Mouse (Mus musculus): ENCODE measurements at regions not wholly inside any gene's neighbourhood (a gene's known extent, or its start where the extent isn't known, plus 50 kb on each side); places are given as distances from the start of the nearest gene placed in this dataset.

- Histone ChIP-seq H3K4me3 (no peak overlapping the region), H3K9me3 (no peaks in the 10 kb centered on the region), H3K9ac (no peak overlapping the region), H3K27ac (replicated peaks) (no peak overlapping the region), H3K36me3 (no peaks in the 10 kb centered on the region), H3K4me1 (peaks cover 20% of the 10 kb centered on the region), H3K4me2 (no peak overlapping the region), H3K27me3 (replicated peaks) (no peaks in the 10 kb centered on the region)
- ATAC-seq (ENCODE audit: extremely low read depth, insufficient number of reproducible peaks, low FRiP score, low TSS enrichment), result no peak
- WGBS, result 93% methylated on average over 4 of the region's 4 CpGs
Measured at GRCm38 (mm10) chr10:17529851-17530509, 193.0 kb upstream of the Cited2 start.

- H3K4me2 ChIP-seq, result no peak overlapping the region
- no peak overlapping the region for H3K9ac ChIP-seq
- ATAC-seq (ENCODE audit: extremely low read depth, insufficient number of reproducible peaks, low FRiP score, low TSS enrichment), result no peak
- H3K9me3 ChIP-seq, result no peaks in the 10 kb centered on the region
- no peak overlapping the region for H3K4me3 ChIP-seq
- peaks cover 20% of the 10 kb centered on the region for H3K4me1 ChIP-seq
- no peaks in the 10 kb centered on the region for H3K36me3 ChIP-seq
- no peak overlapping the region for H3K27ac ChIP-seq (replicated peaks)
- H3K27me3 ChIP-seq (replicated peaks), result no peaks in the 10 kb centered on the region
- whole genome bisulfite sequencing, result 40% methylated on average over 3 of the region's 3 CpGs
Measured at GRCm38 (mm10) chr10:17531021-17531420, 192.0 kb upstream of the Cited2 start.

- Histone ChIP-seq H3K4me2 (no peak overlapping the region), H3K4me1 (peaks cover 24% of the 10 kb centered on the region), H3K27me3 (replicated peaks) (no peaks in the 10 kb centered on the region), H3K4me3 (no peak overlapping the region), H3K9me3 (no peaks in the 10 kb centered on the region), H3K27ac (replicated peaks) (no peak overlapping the region), H3K9ac (no peak overlapping the region), H3K36me3 (no peaks in the 10 kb centered on the region)
- 81% methylated on average over 6 of the region's 6 CpGs for WGBS
- ATAC-seq (ENCODE audit: extremely low read depth, insufficient number of reproducible peaks, low FRiP score, low TSS enrichment), result no peak
Measured at GRCm38 (mm10) chr10:17538944-17539533, 184.0 kb upstream of the Cited2 start.

DNA sequence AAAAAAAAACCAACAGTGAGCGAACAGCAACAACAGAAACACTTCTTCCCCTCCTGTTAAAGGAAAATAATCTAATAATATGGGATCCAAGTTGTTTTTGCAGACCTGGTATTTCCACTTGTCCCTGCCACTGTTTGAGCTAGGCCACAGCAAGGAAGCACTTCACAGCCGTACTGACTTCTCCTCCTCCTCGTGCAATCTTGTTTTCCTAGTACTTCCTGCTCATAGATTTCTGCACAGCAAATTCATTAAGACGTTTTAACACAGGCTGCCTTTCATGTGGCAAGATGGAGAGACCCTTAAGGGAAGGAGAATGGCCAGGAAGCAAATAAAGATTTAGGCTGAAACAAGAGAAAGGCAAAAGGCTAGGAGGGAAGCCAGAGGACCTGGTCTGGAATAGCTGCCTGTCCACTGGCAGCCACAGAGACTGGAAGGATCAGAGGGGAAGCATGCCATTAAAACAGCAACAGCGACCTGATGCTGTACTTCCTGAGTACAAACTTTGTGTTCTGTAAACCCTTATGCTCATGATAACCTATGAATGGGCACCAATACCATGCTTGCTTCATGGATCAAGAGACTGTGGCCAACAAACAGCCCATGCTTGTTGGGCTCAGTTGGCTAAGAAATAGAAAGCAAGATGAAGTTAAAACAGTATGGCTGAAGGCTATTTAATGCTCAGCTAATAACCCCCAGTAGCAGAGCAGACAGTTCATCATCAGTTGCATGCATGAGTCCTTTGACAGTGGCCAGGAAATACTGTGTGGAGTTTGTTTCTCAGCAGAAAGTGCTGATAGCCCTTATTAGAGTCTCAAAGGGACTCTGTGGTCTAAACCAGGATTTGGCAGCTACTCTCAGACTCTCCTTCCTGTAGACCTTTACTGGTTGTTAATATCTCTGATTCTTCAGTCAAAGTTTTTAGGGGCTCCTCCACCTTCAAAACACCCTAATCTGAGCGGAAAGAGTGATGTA lies 182.3 kb upstream of the Cited2 start:
- no peaks in the 10 kb centered on the region for H3K36me3 ChIP-seq
- no peak overlapping the region for H3K9ac ChIP-seq
- 60% methylated on average over 6 of the region's 6 CpGs for WGBS
- peak overlapping the region; percentile 63 for H3K27ac ChIP-seq (replicated peaks)
- H3K4me2 ChIP-seq, result no peak overlapping the region
- no peak for ATAC-seq (ENCODE audit: extremely low read depth, insufficient number of reproducible peaks, low FRiP score, low TSS enrichment)
- H3K4me1 ChIP-seq, result peaks cover 24% of the 10 kb centered on the region
- no peaks in the 10 kb centered on the region for H3K27me3 ChIP-seq (replicated peaks)
- H3K4me3 ChIP-seq, result no peak overlapping the region
- no peaks in the 10 kb centered on the region for H3K9me3 ChIP-seq

- H3K9ac ChIP-seq, result no peak overlapping the region
- 62% methylated on average over 8 of the region's 8 CpGs for WGBS
- no peak overlapping the region for H3K4me3 ChIP-seq
- no peaks in the 10 kb centered on the region for H3K9me3 ChIP-seq
- no peak for ATAC-seq (ENCODE audit: extremely low read depth, insufficient number of reproducible peaks, low FRiP score, low TSS enrichment)
- peak overlapping the region; percentile 50; the same call in 1 of the 2 replicates for H3K27ac ChIP-seq (replicated peaks)
- H3K4me1 ChIP-seq, result peaks cover 24% of the 10 kb centered on the region
- no peaks in the 10 kb centered on the region for H3K36me3 ChIP-seq
- no peaks in the 10 kb centered on the region for H3K27me3 ChIP-seq (replicated peaks)
- no peak overlapping the region for H3K4me2 ChIP-seq
Measured at GRCm38 (mm10) chr10:17542104-17542846, 180.7 kb upstream of the Cited2 start.

DNA sequence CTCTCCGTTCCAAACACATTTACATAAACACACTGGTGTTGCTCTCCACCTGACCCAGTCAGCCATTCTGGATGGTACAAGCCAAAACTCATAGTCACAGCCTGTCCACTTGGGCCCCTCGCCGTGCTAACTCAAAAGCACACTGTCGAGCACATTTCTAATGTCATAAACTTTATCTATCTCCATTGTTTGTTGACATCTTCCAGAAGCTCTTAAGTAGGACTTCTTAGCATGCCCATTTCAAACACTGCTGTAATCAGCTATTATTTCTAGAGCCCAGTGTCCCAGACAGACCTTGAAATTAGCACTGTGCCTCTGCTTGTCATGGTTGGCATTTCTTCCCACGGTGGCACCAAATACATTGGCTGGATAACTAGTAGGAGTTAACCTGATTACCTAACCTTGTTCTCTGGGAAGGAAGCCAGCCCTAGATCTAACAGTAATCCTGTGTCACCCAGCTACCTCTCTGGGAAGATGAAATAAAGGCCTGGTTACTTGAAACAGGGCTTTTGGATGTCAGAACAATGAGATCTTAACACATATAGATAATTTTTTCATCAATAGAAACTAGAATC lies 180.1 kb upstream of the Cited2 start:
- Histone ChIP-seq H3K4me3 (no peak overlapping the region), H3K9ac (no peak overlapping the region), H3K36me3 (no peaks in the 10 kb centered on the region), H3K4me2 (no peak overlapping the region), H3K4me1 (peaks cover 24% of the 10 kb centered on the region), H3K27ac (replicated peaks) (peak overlapping the region; percentile 50), H3K27me3 (replicated peaks) (no peaks in the 10 kb centered on the region), H3K9me3 (no peaks in the 10 kb centered on the region)
- 37% methylated on average over 5 of the region's 5 CpGs for WGBS
- ATAC-seq (ENCODE audit: extremely low read depth, insufficient number of reproducible peaks, low FRiP score, low TSS enrichment), result no peak

DNA sequence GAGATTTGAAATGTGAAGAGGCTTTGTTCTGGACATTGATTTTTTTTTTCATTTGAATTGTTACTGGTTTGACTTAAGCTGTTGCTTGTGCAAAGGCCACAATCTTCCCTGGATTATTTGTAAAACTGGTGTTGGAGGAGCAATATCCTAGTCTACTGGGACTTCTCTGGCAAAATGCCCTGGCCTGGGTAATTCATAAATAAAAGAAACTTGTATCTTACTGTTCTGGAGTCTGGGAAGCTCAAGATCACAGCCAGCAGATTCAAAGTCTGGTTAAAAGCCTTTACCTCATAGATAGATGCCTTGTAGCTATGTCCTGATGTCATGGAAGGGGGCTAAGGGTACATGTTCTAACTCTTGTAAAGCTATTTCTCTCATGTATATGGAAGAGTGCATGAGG lies 177.7 kb upstream of the Cited2 start:
- H3K4me2 ChIP-seq, result no peak overlapping the region
- peaks cover 37% of the 10 kb centered on the region for H3K4me1 ChIP-seq
- no peak overlapping the region for H3K4me3 ChIP-seq
- ATAC-seq (ENCODE audit: extremely low read depth, insufficient number of reproducible peaks, low FRiP score, low TSS enrichment), result no peak
- no peaks in the 10 kb centered on the region for H3K9me3 ChIP-seq
- no peak overlapping the region for H3K9ac ChIP-seq
- H3K27ac ChIP-seq (replicated peaks), result no peak overlapping the region
- no peaks in the 10 kb centered on the region for H3K27me3 ChIP-seq (replicated peaks)
- no peaks in the 10 kb centered on the region for H3K36me3 ChIP-seq

GRCm38 (mm10) chr10:17547986-17548385 lies 175.0 kb upstream of the Cited2 start:
- H3K27me3 ChIP-seq (replicated peaks), result no peaks in the 10 kb centered on the region
- no peaks in the 10 kb centered on the region for H3K36me3 ChIP-seq
- no peak overlapping the region for H3K9ac ChIP-seq
- no peak overlapping the region for H3K4me2 ChIP-seq
- no peaks in the 10 kb centered on the region for H3K9me3 ChIP-seq
- peaks cover 17% of the 10 kb centered on the region for H3K4me1 ChIP-seq
- H3K4me3 ChIP-seq, result no peak overlapping the region
- no peak for ATAC-seq (ENCODE audit: extremely low read depth, insufficient number of reproducible peaks, low FRiP score, low TSS enrichment)
- no peak overlapping the region for H3K27ac ChIP-seq (replicated peaks)
- WGBS, result 89% methylated on average over 3 of the region's 3 CpGs

DNA sequence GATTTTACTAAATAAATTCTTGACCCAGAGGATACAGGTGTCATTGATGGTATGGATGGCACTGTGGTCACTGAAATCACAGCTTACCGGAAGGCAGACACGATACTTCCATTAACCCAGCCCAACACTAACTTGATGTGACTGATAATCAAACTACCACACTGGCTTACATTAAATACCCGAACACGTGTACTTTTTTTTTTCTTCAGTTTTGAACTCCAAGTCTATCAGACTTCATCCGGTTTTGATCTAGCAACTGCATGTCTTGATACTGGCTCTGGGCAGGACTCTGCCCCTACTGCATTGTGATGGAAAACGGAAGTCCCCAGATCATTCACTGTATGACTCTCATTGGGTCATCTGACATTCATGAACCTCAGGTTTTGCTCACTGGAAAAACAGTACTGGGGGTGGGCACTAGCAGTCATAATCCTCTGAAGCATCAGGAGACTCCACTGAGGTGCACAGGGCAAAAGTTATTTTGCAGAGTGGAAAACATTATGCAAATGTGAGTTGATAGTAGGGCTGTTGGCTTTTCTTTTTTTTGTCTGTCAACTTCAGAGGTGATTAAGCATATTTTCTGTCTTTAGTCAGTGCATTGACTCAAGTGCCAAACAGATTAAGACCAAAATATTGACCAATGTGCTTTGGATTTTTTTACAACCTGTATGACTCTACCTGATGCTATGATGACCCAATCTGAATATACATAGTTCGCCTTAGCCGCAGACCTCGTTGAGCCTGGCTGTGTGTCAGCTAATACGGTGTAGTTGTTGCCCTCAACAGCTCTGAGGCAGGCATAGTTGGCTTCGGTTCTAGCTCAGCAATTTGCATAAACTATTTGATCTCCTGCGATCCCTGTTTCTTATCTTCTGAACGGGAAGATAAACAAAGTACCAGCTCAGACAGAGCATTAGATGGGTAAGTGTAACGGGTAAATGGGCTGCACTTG lies 174.1 kb upstream of the Cited2 start:
- no peak overlapping the region for H3K27ac ChIP-seq (replicated peaks)
- H3K36me3 ChIP-seq, result no peaks in the 10 kb centered on the region
- H3K4me3 ChIP-seq, result no peak overlapping the region
- H3K9ac ChIP-seq, result no peak overlapping the region
- no peak overlapping the region for H3K4me2 ChIP-seq
- no peak for ATAC-seq (ENCODE audit: extremely low read depth, insufficient number of reproducible peaks, low FRiP score, low TSS enrichment)
- H3K27me3 ChIP-seq (replicated peaks), result no peaks in the 10 kb centered on the region
- peaks cover 16% of the 10 kb centered on the region for H3K4me1 ChIP-seq
- no peaks in the 10 kb centered on the region for H3K9me3 ChIP-seq
- 62% methylated on average over 14 of the region's 14 CpGs for WGBS
